Mouse (Mus musculus) cerebellum, adult 2 months (tissue): ENCODE results near the gene Rhox4b.
"Not testable (repeated sequence)": the region's sequence is repeated elsewhere in the genome, so short reads cannot be mapped to it uniquely, and the experiment has no call there.

Source experiments
- CTCF ChIP-seq: fragments of 200-500 bp; IDR thresholded peaks from 2 replicates; pipeline ENCODE4 v1.5.1; 2011; ENCODE audit warnings: low read depth, mild to moderate bottlenecking, control low read depth, low read length, moderate library complexity, borderline replicate concordance; ENCODE audit not compliant: insufficient read depth
- POLR2A ChIP-seq: fragments of 200-500 bp; IDR thresholded peaks from 2 replicates; pipeline ENCODE4 v1.6.1; 2011; ENCODE audit warnings: low read length, control low read depth, borderline replicate concordance; ENCODE audit not compliant: insufficient read depth

- TF ChIP-seq CTCF, POLR2A: not testable (repeated sequence)
Measured at GRCm38 (mm10) chrX:37432194-37432593, at the start of gene Rhox4b.
